10 mouse cellular contexts compared by ENCODE assay signal in the genomic region with DNA sequence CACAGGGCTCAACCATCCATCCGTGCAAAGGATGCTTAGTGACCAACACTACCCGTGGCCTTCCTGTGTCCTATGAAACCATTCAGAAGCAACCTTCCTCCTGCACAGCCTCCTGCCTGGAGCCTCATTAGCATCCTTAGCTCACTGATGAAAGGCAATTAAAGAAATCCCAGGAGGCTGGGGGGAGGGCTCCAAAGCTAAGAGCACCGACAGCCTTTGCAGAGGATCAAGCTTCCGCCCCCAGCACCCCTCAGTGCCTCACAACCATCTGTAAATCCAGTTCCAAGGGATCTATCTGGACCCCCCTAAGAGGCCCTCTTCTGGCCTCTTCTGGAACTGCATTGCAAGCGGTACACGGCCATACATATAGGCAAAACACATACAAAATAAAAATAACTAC. TPM values are rescaled to one million over a fixed set of nuclear protein-coding genes. Genes with fewer than 3 reads are reported as not detected.
DNase-seq lines count a peak whose midpoint lies in the region; ATAC-seq and TF ChIP-seq lines count a peak whose summit lies in the region.
"Had no signal": no experiment of that assay in that cellular context is flagged by ENCODE, and none has a peak within 500 bp of the region (broad histone marks: within the 10 kb centered on the region; RNA-seq: fewer than 3 reads in every experiment).

No protein-coding gene starts in this region.

- no peak overlapping the region for H3K27ac ChIP-seq in gastrocnemius, adult 2 months
- no peak overlapping the region for H3K27ac ChIP-seq in forebrain, embryonic 14.5 days (ENCODE audit: low read depth, low read length)
- H3K27ac ChIP-seq in midbrain, embryonic 11.5 days (ENCODE audit: low read depth, low read length) = no peak overlapping the region
- H3K27ac ChIP-seq in heart, embryonic 10.5 days = no peak overlapping the region
- H3K27ac ChIP-seq: macrophage had no signal

- H3K9ac ChIP-seq in forebrain, embryonic 14.5 days (ENCODE audit: low read length) = no peak overlapping the region
- H3K9ac ChIP-seq in midbrain, embryonic 11.5 days (ENCODE audit: low read length) = no peak overlapping the region

- DNase-seq in gastrocnemius, adult 2 months = no peak
- no peak for DNase-seq in gastrocnemius, postnatal 25 days
- peak; percentile 47 for DNase-seq in forebrain, embryonic 14.5 days (ENCODE audit: low spot score)
- DNase-seq in midbrain, embryonic 11.5 days (ENCODE audit: low spot score, missing footprints) = peak; percentile 86
- no peak for DNase-seq in kidney, adult 11 months
- no peak for DNase-seq in layer of hippocampus, postnatal 10 days (ENCODE audit: low spot score in 2 of 2)
- no peak for DNase-seq in heart, embryonic 10.5 days (ENCODE audit: low spot score)
- DNase-seq: heart, adult 18-20 months had no signal

- peaks cover 69% of the 10 kb centered on the region for H3K4me1 ChIP-seq in E14TG2a.4 (replicated peaks; ENCODE audit: low read depth, low read length)
- H3K4me1 ChIP-seq in forebrain, embryonic 14.5 days (ENCODE audit: control insufficient read depth, insufficient read depth, low read length) = no peaks in the 10 kb centered on the region; the same call in 1 of the 2 replicates
- peaks cover 7% of the 10 kb centered on the region; the same call in 1 of the 2 replicates for H3K4me1 ChIP-seq in midbrain, embryonic 11.5 days (ENCODE audit: control insufficient read depth, insufficient read depth, low read length)
- no peaks in the 10 kb centered on the region for H3K4me1 ChIP-seq in heart, embryonic 10.5 days

- H3K4me3 ChIP-seq in gastrocnemius, adult 2 months = no peak overlapping the region
- H3K4me3 ChIP-seq in E14TG2a.4 (replicated peaks; ENCODE audit: low read length) = no peak overlapping the region
- no peak overlapping the region for H3K4me3 ChIP-seq in forebrain, embryonic 14.5 days (ENCODE audit: low read depth, low read length)
- H3K4me3 ChIP-seq in midbrain, embryonic 11.5 days (ENCODE audit: low read depth, low read length) = no peak overlapping the region
- H3K4me3 ChIP-seq in heart, embryonic 10.5 days = no peak overlapping the region

- no peaks in the 10 kb centered on the region for H3K27me3 ChIP-seq in E14TG2a.4 (ENCODE audit: insufficient read depth, low read length)
- H3K27me3 ChIP-seq in forebrain, embryonic 14.5 days (replicated peaks; ENCODE audit: control insufficient read depth, insufficient read depth, low read length) = no peaks in the 10 kb centered on the region
- no peaks in the 10 kb centered on the region for H3K27me3 ChIP-seq in midbrain, embryonic 11.5 days (ENCODE audit: control insufficient read depth, insufficient read depth, low read length)
- H3K27me3 ChIP-seq in heart, embryonic 10.5 days (ENCODE audit: insufficient read depth, poor library complexity, severe bottlenecking) = no peaks in the 10 kb centered on the region

- WGBS in forebrain, embryonic 14.5 days = 38% methylated on average over 6 of the region's 6 CpGs
- WGBS in midbrain, embryonic 11.5 days = 42% methylated on average over 6 of the region's 6 CpGs
- WGBS in heart, embryonic 10.5 days = 57% methylated on average over 6 of the region's 6 CpGs

- no peak overlapping the region for H3K4me2 ChIP-seq in forebrain, embryonic 14.5 days (ENCODE audit: low read length)
- H3K4me2 ChIP-seq in midbrain, embryonic 11.5 days = no peak overlapping the region

- intact Hi-C loops in gastrocnemius, adult 2 months (cut with DNase I) = no loop called here

- no peaks in the 10 kb centered on the region for H3K9me3 ChIP-seq in E14TG2a.4 (ENCODE audit: low read length)
- no peaks in the 10 kb centered on the region for H3K9me3 ChIP-seq in forebrain, embryonic 14.5 days (replicated peaks; ENCODE audit: control insufficient read depth, low read length)
- no peaks in the 10 kb centered on the region for H3K9me3 ChIP-seq in midbrain, embryonic 11.5 days (ENCODE audit: control insufficient read depth, low read length)
- H3K9me3 ChIP-seq in heart, embryonic 10.5 days = no peaks in the 10 kb centered on the region

- TF ChIP-seq CTCF in gastrocnemius, adult 2 months (IDR thresholded peaks at IDR 0.05) = peak; percentile 36
- TF ChIP-seq CTCF in E14TG2a.4 (conservative IDR thresholded peaks at IDR 0.05; ENCODE audit: low read length) = peak; percentile 90

- H3K36me3 ChIP-seq in E14TG2a.4 (ENCODE audit: insufficient read depth, low read length) = no peaks in the 10 kb centered on the region
- H3K36me3 ChIP-seq in forebrain, embryonic 14.5 days (ENCODE audit: control insufficient read depth, insufficient read depth, low read length) = no peaks in the 10 kb centered on the region
- H3K36me3 ChIP-seq in midbrain, embryonic 11.5 days (ENCODE audit: control insufficient read depth, insufficient read depth, low read length) = no peaks in the 10 kb centered on the region
- no peaks in the 10 kb centered on the region for H3K36me3 ChIP-seq in heart, embryonic 10.5 days

- peak; percentile 60 for ATAC-seq in forebrain, embryonic 14.5 days
- peak; percentile 67 for ATAC-seq in midbrain, embryonic 11.5 days (ENCODE audit: low FRiP score)

RNA-seq across cellular contexts. Expression of gene Sgms2, which starts 19.4 kb away (rescaled TPM):
- 1 to 10 TPM; 1.7 to 2.4 TPM for total RNA-seq in gastrocnemius, adult 2 months (2021)
- total RNA-seq in gastrocnemius, postnatal 25 days (2021) = 1 to 10 TPM; 1.6 to 2.6 TPM
- 1.5 and 1.9 TPM in 2 replicates for polyA plus RNA-seq in forebrain, embryonic 14.5 days (2014; fragmentation: Nextera tagmentation; extraction: Ambion mirVana)
- polyA plus RNA-seq in midbrain, embryonic 11.5 days (2014; fragmentation: Nextera tagmentation; extraction: Ambion mirVana) = 0.70 and 1.1 TPM in 2 replicates
- 1 to 10 TPM; 3.3 to 3.9 TPM for total RNA-seq in layer of hippocampus, postnatal 10 days (2021)
- polyA plus RNA-seq in heart, embryonic 10.5 days (2016; fragmentation: Nextera tagmentation; extraction: Ambion mirVana) = 1.4 and 1.9 TPM in 2 replicates

Comparison
In these comparisons a context has a peak if more than half of its experiments do, and no peak if none do; other contexts are left out.
1. DNase-seq: peak in forebrain, embryonic 14.5 days (single experiment) and midbrain, embryonic 11.5 days (single experiment); none in gastrocnemius, adult 2 months (single experiment), gastrocnemius, postnatal 25 days (single experiment), kidney, adult 11 months (single experiment), layer of hippocampus, postnatal 10 days (0 of 2) and heart, embryonic 10.5 days (single experiment).